Mouse (Mus musculus): ENCODE results near the gene Fgfr2. TPM values are rescaled to one million over a fixed set of nuclear protein-coding genes. Genes with fewer than 3 reads are reported as not detected.

Gene Fgfr2
- polyA plus RNA-seq, 1 experiment from 2014 or later: 33.9 TPM

GRCm38 (mm10) chr7:132484424-132484823, 638.7 kb downstream of the Fgfr2 start:
- Histone ChIP-seq H3K4me1 (replicated peaks) (no peaks in the 10 kb centered on the region; the same call in 1 of the 2 replicates), H3K9me3 (no peaks in the 10 kb centered on the region), H3K36me3 (no peaks in the 10 kb centered on the region), H3K9ac (no peak overlapping the region), H3K27me3 (no peaks in the 10 kb centered on the region), H3K27ac (no peak overlapping the region), H3K4me2 (no peak overlapping the region), H3K4me3 (no peak overlapping the region)
- ATAC-seq (ENCODE audit: low FRiP score): no peak
- 74% methylated on average over 5 of the region's 5 CpGs for WGBS

- no peak overlapping the region for H3K9ac ChIP-seq
- no peak overlapping the region for H3K4me2 ChIP-seq
- H3K27ac ChIP-seq: no peak overlapping the region
- no peaks in the 10 kb centered on the region for H3K36me3 ChIP-seq
- H3K27me3 ChIP-seq: no peaks in the 10 kb centered on the region
- peaks cover 15% of the 10 kb centered on the region for H3K4me1 ChIP-seq (replicated peaks)
- H3K9me3 ChIP-seq: no peaks in the 10 kb centered on the region
- 50% methylated on average over 4 of the region's 4 CpGs for whole genome bisulfite sequencing
- ATAC-seq (ENCODE audit: low FRiP score): no peak
- no peak overlapping the region for H3K4me3 ChIP-seq
Measured at GRCm38 (mm10) chr7:132480696-132481306, 642.3 kb downstream of the Fgfr2 start.

GRCm38 (mm10) chr7:132478295-132478809, 644.8 kb downstream of the Fgfr2 start:
- 64% methylated on average over 9 of the region's 9 CpGs for WGBS
- ATAC-seq (ENCODE audit: low FRiP score): peak; percentile 52; the same call in 1 of the 2 replicates
- H3K4me1 ChIP-seq (replicated peaks): peaks cover 15% of the 10 kb centered on the region
- H3K9me3 ChIP-seq: no peaks in the 10 kb centered on the region
- no peaks in the 10 kb centered on the region for H3K27me3 ChIP-seq
- no peaks in the 10 kb centered on the region for H3K36me3 ChIP-seq
- H3K4me3 ChIP-seq: no peak overlapping the region
- H3K27ac ChIP-seq: peak overlapping the region; percentile 65
- H3K9ac ChIP-seq: no peak overlapping the region
- H3K4me2 ChIP-seq: no peak overlapping the region

GRCm38 (mm10) chr7:132477753-132478152, 645.4 kb downstream of the Fgfr2 start:
- H3K27me3 ChIP-seq: no peaks in the 10 kb centered on the region
- no peaks in the 10 kb centered on the region for H3K9me3 ChIP-seq
- WGBS: 54% methylated on average over 3 of the region's 3 CpGs

GRCm38 (mm10) chr7:132476491-132476890, 646.7 kb downstream of the Fgfr2 start:
- Histone ChIP-seq H3K4me1 (replicated peaks) (peaks cover 15% of the 10 kb centered on the region), H3K4me3 (no peak overlapping the region), H3K9ac (no peak overlapping the region), H3K9me3 (no peaks in the 10 kb centered on the region), H3K27ac (no peak overlapping the region), H3K27me3 (no peaks in the 10 kb centered on the region), H3K36me3 (no peaks in the 10 kb centered on the region), H3K4me2 (no peak overlapping the region)
- 94% methylated on average over 2 of the region's 2 CpGs for WGBS
- no peak for ATAC-seq (ENCODE audit: low FRiP score)

More at GRCm38 (mm10) chr7:132477753-132478152, 645.4 kb downstream of the Fgfr2 start:
- Histone ChIP-seq H3K4me1 (replicated peaks) (peaks cover 15% of the 10 kb centered on the region), H3K4me3 (no peak overlapping the region), H3K4me2 (no peak overlapping the region), H3K27ac (peak overlapping the region; percentile 65), H3K36me3 (no peaks in the 10 kb centered on the region), H3K9ac (no peak overlapping the region)
- ATAC-seq (ENCODE audit: low FRiP score): no peak

GRCm38 (mm10) chr7:132475069-132475468, 648.1 kb downstream of the Fgfr2 start:
- Histone ChIP-seq H3K4me1 (replicated peaks) (peaks cover 15% of the 10 kb centered on the region), H3K4me2 (no peak overlapping the region), H3K36me3 (no peaks in the 10 kb centered on the region), H3K27me3 (no peaks in the 10 kb centered on the region), H3K4me3 (no peak overlapping the region), H3K9me3 (no peaks in the 10 kb centered on the region), H3K9ac (no peak overlapping the region), H3K27ac (no peak overlapping the region)
- no peak for ATAC-seq (ENCODE audit: low FRiP score)
- 23% methylated on average over 5 of the region's 5 CpGs for WGBS

GRCm38 (mm10) chr7:132471327-132471726, 651.8 kb downstream of the Fgfr2 start:
- no peaks in the 10 kb centered on the region for H3K4me1 ChIP-seq (replicated peaks)
- ATAC-seq (ENCODE audit: low FRiP score): no peak
- no peaks in the 10 kb centered on the region for H3K9me3 ChIP-seq
- H3K27ac ChIP-seq: no peak overlapping the region; the same call in 1 of the 2 replicates
- H3K9ac ChIP-seq: no peak overlapping the region
- no peak overlapping the region for H3K4me2 ChIP-seq
- no peak overlapping the region for H3K4me3 ChIP-seq
- H3K27me3 ChIP-seq: no peaks in the 10 kb centered on the region
- 61% methylated on average over 3 of the region's 3 CpGs for WGBS
- H3K36me3 ChIP-seq: no peaks in the 10 kb centered on the region

- no peaks in the 10 kb centered on the region for H3K4me1 ChIP-seq (replicated peaks)
- no peaks in the 10 kb centered on the region for H3K27me3 ChIP-seq
- no peak overlapping the region for H3K27ac ChIP-seq
- no peak overlapping the region for H3K4me3 ChIP-seq
- H3K9ac ChIP-seq: no peak overlapping the region
- no peak overlapping the region for H3K4me2 ChIP-seq
- ATAC-seq (ENCODE audit: low FRiP score): no peak
- H3K9me3 ChIP-seq: no peaks in the 10 kb centered on the region
- no peaks in the 10 kb centered on the region for H3K36me3 ChIP-seq
Measured at GRCm38 (mm10) chr7:132468391-132468790, 654.8 kb downstream of the Fgfr2 start.

GRCm38 (mm10) chr7:132465897-132466296, 657.3 kb downstream of the Fgfr2 start:
- no peak overlapping the region for H3K4me3 ChIP-seq
- no peak overlapping the region for H3K9ac ChIP-seq
- H3K4me2 ChIP-seq: no peak overlapping the region
- WGBS: 97% methylated on average over 5 of the region's 5 CpGs
- H3K9me3 ChIP-seq: no peaks in the 10 kb centered on the region
- H3K27ac ChIP-seq: no peak overlapping the region
- no peaks in the 10 kb centered on the region for H3K27me3 ChIP-seq
- no peaks in the 10 kb centered on the region for H3K36me3 ChIP-seq
- no peak for ATAC-seq (ENCODE audit: low FRiP score)
- H3K4me1 ChIP-seq (replicated peaks): no peaks in the 10 kb centered on the region

GRCm38 (mm10) chr7:132464894-132465293, 658.3 kb downstream of the Fgfr2 start:
- 90% methylated on average over 1 of the region's 1 CpGs for WGBS
- H3K4me2 ChIP-seq: no peak overlapping the region
- no peaks in the 10 kb centered on the region for H3K9me3 ChIP-seq
- no peak overlapping the region for H3K27ac ChIP-seq
- H3K36me3 ChIP-seq: no peaks in the 10 kb centered on the region
- H3K27me3 ChIP-seq: no peaks in the 10 kb centered on the region
- ATAC-seq (ENCODE audit: low FRiP score): no peak
- no peak overlapping the region for H3K9ac ChIP-seq
- H3K4me1 ChIP-seq (replicated peaks): no peaks in the 10 kb centered on the region
- H3K4me3 ChIP-seq: no peak overlapping the region

- ATAC-seq (ENCODE audit: low FRiP score): no peak
- Histone ChIP-seq H3K9me3 (no peaks in the 10 kb centered on the region), H3K36me3 (no peaks in the 10 kb centered on the region), H3K4me3 (no peak overlapping the region), H3K4me1 (replicated peaks) (peaks cover 13% of the 10 kb centered on the region), H3K9ac (no peak overlapping the region), H3K27me3 (no peaks in the 10 kb centered on the region), H3K27ac (peak overlapping the region; percentile 64), H3K4me2 (no peak overlapping the region)
- 30% methylated on average over 7 of the region's 7 CpGs for WGBS
Measured at GRCm38 (mm10) chr7:132458493-132458892, 664.7 kb downstream of the Fgfr2 start.

GRCm38 (mm10) chr7:132455071-132455720, 668.0 kb downstream of the Fgfr2 start:
- H3K4me3 ChIP-seq: no peak overlapping the region
- no peak overlapping the region for H3K4me2 ChIP-seq
- WGBS: 62% methylated on average over 11 of the region's 11 CpGs
- no peaks in the 10 kb centered on the region for H3K27me3 ChIP-seq
- peak overlapping the region; percentile 52 for H3K27ac ChIP-seq
- no peak for ATAC-seq (ENCODE audit: low FRiP score)
- no peaks in the 10 kb centered on the region for H3K9me3 ChIP-seq
- peaks cover 21% of the 10 kb centered on the region for H3K4me1 ChIP-seq (replicated peaks)
- no peaks in the 10 kb centered on the region for H3K36me3 ChIP-seq
- no peak overlapping the region for H3K9ac ChIP-seq
